Mouse (Mus musculus) neural tube, embryonic 13.5 days (tissue): ENCODE measurements at regions not wholly inside any gene's neighbourhood (a gene's known extent, or its start where the extent isn't known, plus 50 kb on each side); places are given as distances from the start of the nearest gene placed in this dataset.

Experiments
- ATAC-seq: fragments of 200-750 bp; cut with Nextera tagmentation; 2 replicates; pipeline ENCODE4 v1.8.0; 2017; ENCODE audit warnings: low read depth, mild to moderate bottlenecking, moderate TSS enrichment, moderate library complexity
- H3K27ac ChIP-seq: fragments of 300-500 bp; sonication (generic); replicated peaks from 2 replicates; pipeline ENCODE4 v1.5.1; 2015; ENCODE audit warnings: moderate library complexity, mild to moderate bottlenecking, inconsistent platforms
- H3K27me3 ChIP-seq: fragments of 300-500 bp; sonication (generic); 2 replicates; pipeline ENCODE4 v1.6.1; 2015; ENCODE audit warnings: mild to moderate bottlenecking, inconsistent platforms
- H3K36me3 ChIP-seq: fragments of 300-500 bp; sonication (generic); 2 replicates; pipeline ENCODE4 v1.6.1; 2015; ENCODE audit warnings: mild to moderate bottlenecking, inconsistent platforms
- H3K4me1 ChIP-seq: fragments of 300-500 bp; sonication (generic); replicated peaks from 2 replicates; pipeline ENCODE4 v1.6.1; 2015; ENCODE audit warnings: inconsistent platforms
- H3K4me2 ChIP-seq: fragments of 300-500 bp; sonication (generic); 2 replicates; pipeline ENCODE4 v1.6.1; 2015; ENCODE audit warnings: inconsistent platforms, mild to moderate bottlenecking, moderate library complexity
- H3K4me3 ChIP-seq: fragments of 300-500 bp; sonication (generic); 2 replicates; pipeline ENCODE4 v1.5.1; 2015; ENCODE audit warnings: mild to moderate bottlenecking, inconsistent platforms
- H3K9ac ChIP-seq: fragments of 300-500 bp; sonication (generic); 2 replicates; pipeline ENCODE4 v1.6.1; 2015; ENCODE audit warnings: moderate library complexity, mild to moderate bottlenecking, inconsistent platforms
- H3K9me3 ChIP-seq: fragments of 300-500 bp; sonication (generic); 2 replicates; pipeline ENCODE4 v1.6.1; 2016; ENCODE audit warnings: inconsistent platforms
- WGBS: fragments of 180-500 bp; shearing (Covaris S2); methylation state at CpG from one replicate; pipeline ENCODE4 v1.1.7; 2015; 5-methylcytosine and 5-hydroxymethylcytosine counted together

- no peak overlapping the region for H3K9ac ChIP-seq
- H3K4me3 ChIP-seq = no peak overlapping the region
- H3K27ac ChIP-seq = no peak overlapping the region
- peaks cover 17% of the 10 kb centered on the region for H3K4me1 ChIP-seq
- no peak overlapping the region for H3K4me2 ChIP-seq
- no peak for ATAC-seq
- no peaks in the 10 kb centered on the region for H3K9me3 ChIP-seq
- H3K27me3 ChIP-seq = no peaks in the 10 kb centered on the region
- no peaks in the 10 kb centered on the region for H3K36me3 ChIP-seq
- 79% methylated on average over 4 of the region's 4 CpGs for WGBS
Observed at GRCm38 (mm10) chr13:28426085-28426484, 168.8 kb downstream of the Gm11361 start.

GRCm38 (mm10) chr13:28425116-28425515 lies 167.8 kb downstream of the Gm11361 start:
- no peak for ATAC-seq
- H3K4me3 ChIP-seq = no peak overlapping the region
- H3K27me3 ChIP-seq = no peaks in the 10 kb centered on the region
- H3K9ac ChIP-seq = no peak overlapping the region
- H3K4me1 ChIP-seq = peaks cover 26% of the 10 kb centered on the region
- peak overlapping the region; percentile 67 for H3K27ac ChIP-seq
- H3K36me3 ChIP-seq = no peaks in the 10 kb centered on the region
- WGBS = 26% methylated on average over 3 of the region's 3 CpGs
- no peaks in the 10 kb centered on the region for H3K9me3 ChIP-seq
- no peak overlapping the region for H3K4me2 ChIP-seq

- no peak overlapping the region for H3K9ac ChIP-seq
- no peak overlapping the region for H3K4me3 ChIP-seq
- WGBS = 9% methylated on average over 8 of the region's 8 CpGs
- H3K4me2 ChIP-seq = no peak overlapping the region
- peaks cover 32% of the 10 kb centered on the region for H3K4me1 ChIP-seq
- ATAC-seq = no peak
- peak overlapping the region; percentile 67 for H3K27ac ChIP-seq
- H3K36me3 ChIP-seq = no peaks in the 10 kb centered on the region
- no peaks in the 10 kb centered on the region for H3K27me3 ChIP-seq
- no peaks in the 10 kb centered on the region for H3K9me3 ChIP-seq
Observed at GRCm38 (mm10) chr13:28424446-28425059, 167.2 kb downstream of the Gm11361 start.

- no peak for ATAC-seq
- Histone ChIP-seq H3K9me3 (no peaks in the 10 kb centered on the region), H3K27ac (0 out of 2 replicates have a peak overlapping the region, but pooled peaks have one; percentile 96), H3K36me3 (no peaks in the 10 kb centered on the region), H3K4me2 (no peak overlapping the region), H3K9ac (no peak overlapping the region), H3K27me3 (no peaks in the 10 kb centered on the region), H3K4me3 (no peak overlapping the region), H3K4me1 (peaks cover 64% of the 10 kb centered on the region)
- 87% methylated on average over 3 of the region's 3 CpGs for WGBS
Observed at GRCm38 (mm10) chr13:28421309-28421708, 164.0 kb downstream of the Gm11361 start.

GRCm38 (mm10) chr13:28420636-28421035 lies 163.3 kb downstream of the Gm11361 start:
- H3K36me3 ChIP-seq = no peaks in the 10 kb centered on the region
- H3K4me1 ChIP-seq = peaks cover 70% of the 10 kb centered on the region
- no peak for ATAC-seq
- peak overlapping the region; percentile 64 for H3K4me2 ChIP-seq
- 83% methylated on average over 3 of the region's 3 CpGs for WGBS
- H3K4me3 ChIP-seq = peak overlapping the region; percentile 34; the same call in 1 of the 2 replicates
- no peaks in the 10 kb centered on the region for H3K9me3 ChIP-seq
- peak overlapping the region; percentile 76 for H3K9ac ChIP-seq
- H3K27ac ChIP-seq = peak overlapping the region; percentile 96
- H3K27me3 ChIP-seq = no peaks in the 10 kb centered on the region

GRCm38 (mm10) chr13:28419950-28420381 lies 162.6 kb downstream of the Gm11361 start:
- no peaks in the 10 kb centered on the region for H3K9me3 ChIP-seq
- H3K36me3 ChIP-seq = no peaks in the 10 kb centered on the region
- H3K27me3 ChIP-seq = no peaks in the 10 kb centered on the region
- H3K4me1 ChIP-seq = peaks cover 69% of the 10 kb centered on the region
- 25% methylated on average over 16 of the region's 16 CpGs for WGBS
- H3K4me2 ChIP-seq = peak overlapping the region; percentile 64
- ATAC-seq = no peak
- H3K4me3 ChIP-seq = peak overlapping the region; percentile 34
- H3K9ac ChIP-seq = peak overlapping the region; percentile 76
- H3K27ac ChIP-seq = peak overlapping the region; percentile 96

GRCm38 (mm10) chr13:28418936-28419681 lies 161.8 kb downstream of the Gm11361 start:
- Histone ChIP-seq H3K4me2 (peak overlapping the region; percentile 64), H3K4me1 (peaks cover 67% of the 10 kb centered on the region), H3K36me3 (no peaks in the 10 kb centered on the region), H3K27me3 (no peaks in the 10 kb centered on the region), H3K27ac (peak overlapping the region; percentile 96), H3K9me3 (no peaks in the 10 kb centered on the region), H3K4me3 (peak overlapping the region; percentile 34), H3K9ac (peak overlapping the region; percentile 76)
- WGBS = 78% methylated on average over 17 of the region's 17 CpGs
- no peak for ATAC-seq

- H3K4me1 ChIP-seq = peaks cover 67% of the 10 kb centered on the region
- no peaks in the 10 kb centered on the region for H3K36me3 ChIP-seq
- peak overlapping the region; percentile 76 for H3K9ac ChIP-seq
- ATAC-seq = peak; percentile 45
- peak overlapping the region; percentile 64 for H3K4me2 ChIP-seq
- H3K9me3 ChIP-seq = no peaks in the 10 kb centered on the region
- peak overlapping the region; percentile 96 for H3K27ac ChIP-seq
- no peaks in the 10 kb centered on the region for H3K27me3 ChIP-seq
- WGBS = 6% methylated on average over 11 of the region's 11 CpGs
- peak overlapping the region; percentile 34 for H3K4me3 ChIP-seq
Observed at GRCm38 (mm10) chr13:28417929-28418881, 160.9 kb downstream of the Gm11361 start.

- H3K4me2 ChIP-seq = peak overlapping the region; percentile 64
- H3K9me3 ChIP-seq = no peaks in the 10 kb centered on the region
- ATAC-seq = peak; percentile 30
- no peaks in the 10 kb centered on the region for H3K36me3 ChIP-seq
- 2% methylated on average over 7 of the region's 7 CpGs for WGBS
- H3K27me3 ChIP-seq = no peaks in the 10 kb centered on the region
- H3K9ac ChIP-seq = peak overlapping the region; percentile 76
- H3K27ac ChIP-seq = peak overlapping the region; percentile 96
- H3K4me1 ChIP-seq = peaks cover 67% of the 10 kb centered on the region
- peak overlapping the region; percentile 34 for H3K4me3 ChIP-seq
Observed at GRCm38 (mm10) chr13:28417431-28417928, 160.2 kb downstream of the Gm11361 start.

GRCm38 (mm10) chr13:28416887-28417286 lies 159.6 kb downstream of the Gm11361 start:
- Histone ChIP-seq H3K4me2 (peak overlapping the region; percentile 64), H3K36me3 (no peaks in the 10 kb centered on the region), H3K9ac (peak overlapping the region; percentile 76), H3K27ac (peak overlapping the region; percentile 96), H3K27me3 (no peaks in the 10 kb centered on the region), H3K9me3 (no peaks in the 10 kb centered on the region), H3K4me1 (peaks cover 67% of the 10 kb centered on the region), H3K4me3 (peak overlapping the region; percentile 34)
- peak; percentile 57 for ATAC-seq
- WGBS = 15% methylated on average over 8 of the region's 8 CpGs

GRCm38 (mm10) chr13:28416231-28416630 lies 158.9 kb downstream of the Gm11361 start:
- Histone ChIP-seq H3K4me3 (peak overlapping the region; percentile 34), H3K4me1 (peaks cover 65% of the 10 kb centered on the region), H3K27ac (peak overlapping the region; percentile 96), H3K4me2 (peak overlapping the region; percentile 64), H3K9me3 (no peaks in the 10 kb centered on the region), H3K27me3 (no peaks in the 10 kb centered on the region), H3K36me3 (no peaks in the 10 kb centered on the region), H3K9ac (peak overlapping the region; percentile 76)
- peak; percentile 90 for ATAC-seq
- WGBS = 1% methylated on average over 6 of the region's 6 CpGs
